Mouse (Mus musculus): ENCODE results near the gene Fbxw20. TPM values are rescaled to one million over a fixed set of nuclear protein-coding genes. Genes with fewer than 3 reads are reported as not detected.

Fbxw20 gene
- total and polyA plus RNA-seq, 3 experiments: not detected

DNA sequence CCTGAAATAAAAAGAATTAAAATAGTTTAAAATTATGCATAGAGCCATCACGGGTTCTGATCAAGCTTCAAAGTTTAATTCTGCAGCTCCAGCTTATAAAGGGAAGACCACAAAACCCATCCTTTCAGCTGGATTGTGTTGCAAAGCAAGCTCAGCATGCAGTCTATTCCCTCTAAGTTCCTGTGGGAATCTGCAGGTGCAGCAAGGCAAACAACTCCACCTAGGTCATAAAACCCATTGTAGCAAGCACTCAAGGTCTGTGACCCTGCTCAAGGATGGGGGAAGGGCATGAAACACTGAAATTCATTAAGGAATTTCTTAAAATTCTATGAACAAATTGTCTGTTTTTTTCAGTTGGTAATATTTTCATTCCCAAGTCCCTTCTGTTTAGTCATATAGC lies 57.3 kb downstream of the Fbxw20 start:
- no peaks in the 10 kb centered on the region for H3K36me3 ChIP-seq (replicated peaks)
- H3K27me3 ChIP-seq (ENCODE audit: insufficient read depth, low read length): peaks cover 5% of the 10 kb centered on the region; the same call in 1 of the 2 replicates
- no peaks in the 10 kb centered on the region for H3K4me1 ChIP-seq (ENCODE audit: insufficient read depth, low read depth, low read length)
- TF ChIP-seq GATA2 (IDR thresholded peaks at IDR 0.05; ENCODE audit: borderline replicate concordance, low read depth, low read length) (no peak), POLR2AphosphoS5 (IDR thresholded peaks at IDR 0.05; ENCODE audit: insufficient replicate concordance, low read depth, low read length) (no peak), TAL1 (conservative IDR thresholded peaks at IDR 0.05; ENCODE audit: low read depth, low read length) (no peak), GATA1 (IDR thresholded peaks at IDR 0.05; ENCODE audit: borderline replicate concordance, low read length) (no peak), CTCF (IDR thresholded peaks at IDR 0.05; ENCODE audit: low read depth, low read length) (no peak)
- ATAC-seq (ENCODE audit: extremely low read depth, insufficient number of reproducible peaks, low FRiP score, poor library complexity, severe bottlenecking): no peak
- DNase-seq (ENCODE audit: low spot score): no peak
- H3K4me3 ChIP-seq (ENCODE audit: low read depth, low read length): no peak overlapping the region
- H3K9me3 ChIP-seq (replicated peaks): no peaks in the 10 kb centered on the region

DNA sequence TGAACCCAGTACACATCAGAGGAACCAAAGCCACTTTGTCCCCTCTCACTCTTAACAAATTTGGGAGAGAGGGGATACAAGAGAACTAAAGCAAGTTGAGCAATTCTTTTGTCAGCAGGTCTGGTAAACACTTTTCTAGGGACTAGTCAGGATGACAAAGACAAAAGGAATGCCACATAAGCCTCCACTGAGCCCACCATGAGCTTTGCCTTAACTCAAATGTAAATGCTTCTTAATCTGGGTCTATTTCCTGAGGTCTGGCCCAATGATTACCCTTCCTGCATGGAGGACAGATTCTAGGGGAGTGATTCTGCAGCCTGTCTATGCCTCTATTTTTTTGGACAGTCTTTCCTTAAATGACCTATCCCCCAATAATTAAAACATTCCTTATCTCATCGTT lies 58.3 kb downstream of the Fbxw20 start:
- TF ChIP-seq POLR2AphosphoS5 (IDR thresholded peaks at IDR 0.05; ENCODE audit: insufficient replicate concordance, low read depth, low read length) (no peak), GATA2 (IDR thresholded peaks at IDR 0.05; ENCODE audit: borderline replicate concordance, low read depth, low read length) (no peak), TAL1 (conservative IDR thresholded peaks at IDR 0.05; ENCODE audit: low read depth, low read length) (no peak), GATA1 (IDR thresholded peaks at IDR 0.05; ENCODE audit: borderline replicate concordance, low read length) (no peak), CTCF (IDR thresholded peaks at IDR 0.05; ENCODE audit: low read depth, low read length) (no peak)
- DNase-seq (ENCODE audit: low spot score) (no peak), ATAC-seq (ENCODE audit: extremely low read depth, insufficient number of reproducible peaks, low FRiP score, poor library complexity, severe bottlenecking) (no peak)
- no peak overlapping the region for H3K4me3 ChIP-seq (ENCODE audit: low read depth, low read length)
- H3K36me3 ChIP-seq (replicated peaks): no peaks in the 10 kb centered on the region
- no peaks in the 10 kb centered on the region for H3K4me1 ChIP-seq (ENCODE audit: insufficient read depth, low read depth, low read length)
- no peaks in the 10 kb centered on the region for H3K9me3 ChIP-seq (replicated peaks)
- peaks cover 5% of the 10 kb centered on the region; the same call in 1 of the 2 replicates for H3K27me3 ChIP-seq (ENCODE audit: insufficient read depth, low read length)

Other genes starting within 250 kb of the Fbxw20 start
- not detected in 2 replicates for gene Ucn2, start 248.7 kb downstream of the Fbxw20 start, total RNA-seq (2014; fragmentation: Nextera tagmentation)
- gene Ucn2, start 248.7 kb downstream of the Fbxw20 start, total RNA-seq (2017): 0.17 and 0.38 TPM in 2 replicates
- not detected in 2 replicates for gene Ucn2, start 248.7 kb downstream of the Fbxw20 start, polyA plus RNA-seq (2012)
- 7.1 and 10.0 TPM in 2 replicates for gene Pfkfb4, start 243.0 kb downstream of the Fbxw20 start, total RNA-seq (2014; fragmentation: Nextera tagmentation)
- gene Pfkfb4, start 243.0 kb downstream of the Fbxw20 start, total RNA-seq (2017): 9.1 and 9.3 TPM in 2 replicates
- gene Pfkfb4, start 243.0 kb downstream of the Fbxw20 start, polyA plus RNA-seq (2012): 1.7 and 4.1 TPM in 2 replicates
- 17.1 and 24.2 TPM in 2 replicates for gene Shisa5, start 196.2 kb downstream of the Fbxw20 start, total RNA-seq (2014; fragmentation: Nextera tagmentation)
- gene Shisa5, start 196.2 kb downstream of the Fbxw20 start, total RNA-seq (2017): 50.0 and 50.6 TPM in 2 replicates
- 207 and 259 TPM in 2 replicates for gene Shisa5, start 196.2 kb downstream of the Fbxw20 start, polyA plus RNA-seq (2012)
- 9.6 and 14.4 TPM in 2 replicates for gene Trex1, start 175.0 kb downstream of the Fbxw20 start, total RNA-seq (2014; fragmentation: Nextera tagmentation)
- gene Trex1, start 175.0 kb downstream of the Fbxw20 start, total RNA-seq (2017): 12.2 and 19.6 TPM in 2 replicates
- gene Trex1, start 175.0 kb downstream of the Fbxw20 start, polyA plus RNA-seq (2012): 15.1 and 27.4 TPM in 2 replicates
- gene Atrip, start 160.6 kb downstream of the Fbxw20 start, total RNA-seq (2014; fragmentation: Nextera tagmentation): 16.4 and 17.9 TPM in 2 replicates
- 18.1 and 22.8 TPM in 2 replicates for gene Atrip, start 160.6 kb downstream of the Fbxw20 start, total RNA-seq (2017)
- 8.5 and 9.2 TPM in 2 replicates for gene Atrip, start 160.6 kb downstream of the Fbxw20 start, polyA plus RNA-seq (2012)
- 4.7 and 5.0 TPM in 2 replicates for gene Ccdc51, start 152.3 kb downstream of the Fbxw20 start, total RNA-seq (2014; fragmentation: Nextera tagmentation)
- 16.0 and 16.8 TPM in 2 replicates for gene Ccdc51, start 152.3 kb downstream of the Fbxw20 start, total RNA-seq (2017)
- 8.0 and 8.8 TPM in 2 replicates for gene Ccdc51, start 152.3 kb downstream of the Fbxw20 start, polyA plus RNA-seq (2012)
- 133 and 230 TPM in 2 replicates for gene Tma7, start 152.2 kb downstream of the Fbxw20 start, total RNA-seq (2014; fragmentation: Nextera tagmentation)
- 413 and 422 TPM in 2 replicates for gene Tma7, start 152.2 kb downstream of the Fbxw20 start, total RNA-seq (2017)
- gene Tma7, start 152.2 kb downstream of the Fbxw20 start, polyA plus RNA-seq (2012): 429 and 438 TPM in 2 replicates
- gene Plxnb1, start 139.4 kb downstream of the Fbxw20 start, total RNA-seq (2014; fragmentation: Nextera tagmentation): not detected in 2 replicates
- gene Plxnb1, start 139.4 kb downstream of the Fbxw20 start, total RNA-seq (2017): 0.23 and 0.44 TPM in 2 replicates
- gene Plxnb1, start 139.4 kb downstream of the Fbxw20 start, polyA plus RNA-seq (2012): not detected in 2 replicates
- not detected in 2 replicates for gene Fbxw21, start 72.7 kb downstream of the Fbxw20 start, total RNA-seq (2014; fragmentation: Nextera tagmentation)
- 0.11 TPM in 1 of 2 replicates, not detected in the other for gene Fbxw21, start 72.7 kb downstream of the Fbxw20 start, total RNA-seq (2017)
- gene Fbxw21, start 72.7 kb downstream of the Fbxw20 start, polyA plus RNA-seq (2012): not detected in 2 replicates
- gene Fbxw13, start 38.8 kb downstream of the Fbxw20 start, total RNA-seq (2014; fragmentation: Nextera tagmentation): not detected in 2 replicates
- gene Fbxw13, start 38.8 kb downstream of the Fbxw20 start, total RNA-seq (2017): not detected in 2 replicates
- gene Fbxw13, start 38.8 kb downstream of the Fbxw20 start, polyA plus RNA-seq (2012): not detected in 2 replicates
- gene Fbxw14, start 52.9 kb upstream of the Fbxw20 start, total RNA-seq (2014; fragmentation: Nextera tagmentation): not detected in 2 replicates
- 0.23 and 0.87 TPM in 2 replicates for gene Fbxw14, start 52.9 kb upstream of the Fbxw20 start, total RNA-seq (2017)
- not detected in 2 replicates for gene Fbxw14, start 52.9 kb upstream of the Fbxw20 start, polyA plus RNA-seq (2012)
- not detected in 2 replicates for gene Fbxw28, start 104.9 kb upstream of the Fbxw20 start, total RNA-seq (2014; fragmentation: Nextera tagmentation)
- gene Fbxw28, start 104.9 kb upstream of the Fbxw20 start, total RNA-seq (2017): not detected in 2 replicates
- gene Fbxw28, start 104.9 kb upstream of the Fbxw20 start, polyA plus RNA-seq (2012): not detected in 2 replicates
- not detected in 2 replicates for gene Fbxw22, start 169.5 kb upstream of the Fbxw20 start, total RNA-seq (2014; fragmentation: Nextera tagmentation)
- gene Fbxw22, start 169.5 kb upstream of the Fbxw20 start, total RNA-seq (2017): 0.06 and 0.11 TPM in 2 replicates
- gene Fbxw22, start 169.5 kb upstream of the Fbxw20 start, polyA plus RNA-seq (2012): not detected in 2 replicates
- gene Fbxw16, start 214.4 kb upstream of the Fbxw20 start, total RNA-seq (2014; fragmentation: Nextera tagmentation): not detected in 2 replicates
- gene Fbxw16, start 214.4 kb upstream of the Fbxw20 start, total RNA-seq (2017): not detected in 2 replicates
- gene Fbxw16, start 214.4 kb upstream of the Fbxw20 start, polyA plus RNA-seq (2012): not detected in 2 replicates